Mouse (Mus musculus): ENCODE measurements around the gene Ggta1.

- TF ChIP-seq EP300 (IDR thresholded peaks at IDR 0.05; ENCODE audit: low read depth) (no peak), CTCF (IDR thresholded peaks at IDR 0.05; ENCODE audit: low read depth) (no peak)
These were observed 40.6 kb downstream of the Ggta1 start for GRCm38 (mm10) chr2:35422384-35422783.

Measured in heart, postnatal 0 days (tissue).